Mouse (Mus musculus) hindbrain, embryonic 10.5 days (tissue): ENCODE results near the gene Uevld. TPM values are rescaled to one million over a fixed set of nuclear protein-coding genes. Genes with fewer than 3 reads are reported as not detected.

Source experiments
- DNase-seq: peaks from one replicate; pipeline ENCODE4 v3.0.0-alpha.2; 2017; ENCODE audit warnings: low spot score
- H3K27ac ChIP-seq: fragments of 300-500 bp; sonication (generic); 2 replicates; pipeline ENCODE4 v1.5.1; 2016; ENCODE audit warnings: mild to moderate bottlenecking, moderate library complexity
- H3K27me3 ChIP-seq: fragments of 300-500 bp; sonication (generic); 2 replicates; pipeline ENCODE4 v1.6.1; 2016; ENCODE audit warnings: mild to moderate bottlenecking; ENCODE audit not compliant: poor library complexity, insufficient read depth, severe bottlenecking
- H3K36me3 ChIP-seq: fragments of 300-500 bp; sonication (generic); 2 replicates; pipeline ENCODE4 v1.6.1; 2016; ENCODE audit warnings: mild to moderate bottlenecking, moderate library complexity
- H3K4me1 ChIP-seq: fragments of 300-500 bp; sonication (generic); replicated peaks from 2 replicates; pipeline ENCODE4 v1.6.1; 2016; ENCODE audit warnings: mild to moderate bottlenecking
- H3K4me3 ChIP-seq: fragments of 300-500 bp; sonication (generic); 2 replicates; pipeline ENCODE4 v1.5.1; 2016; ENCODE audit warnings: mild to moderate bottlenecking, moderate library complexity
- H3K9me3 ChIP-seq: fragments of 300-500 bp; sonication (generic); 2 replicates; pipeline ENCODE4 v1.6.1; 2016; ENCODE audit warnings: mild to moderate bottlenecking, moderate library complexity
- whole genome bisulfite sequencing: fragments of 180-500 bp; shearing (Covaris S2); methylation state at CpG from one replicate; pipeline ENCODE4 v1.1.7; 2016; 5-methylcytosine and 5-hydroxymethylcytosine counted together
- polyA plus RNA-seq: library from polyadenylated mRNA; unstranded; fragments of >200 nt; fragmentation: Nextera tagmentation; extraction: Ambion mirVana; gene quantifications from 2 replicates; pipeline ENCODE4 v1.2.1, GENCODE M21; 2016

The Uevld gene
- polyA plus RNA-seq, 1 experiment from 2014 or later, result 9.9 TPM

DNA sequence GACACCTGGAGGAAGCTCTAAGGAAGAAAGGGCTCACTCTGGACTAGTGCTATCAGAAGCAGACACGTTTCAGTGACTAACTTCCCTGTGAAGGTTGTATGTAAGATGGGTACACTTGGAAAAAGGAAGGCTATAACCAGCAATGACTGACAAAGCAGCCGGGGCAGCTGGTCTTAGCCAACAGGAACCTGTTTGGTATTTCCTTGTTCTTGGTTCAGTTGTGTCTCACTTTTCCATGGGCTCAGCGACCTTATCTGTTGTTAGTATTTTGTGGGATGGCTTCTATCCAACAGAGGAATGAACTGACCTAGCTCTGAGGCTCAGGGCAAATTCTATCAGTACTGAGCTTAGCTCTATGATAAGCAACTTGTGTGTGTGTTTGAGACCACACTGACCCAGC is 2.7 kb upstream of the Uevld start:
- no peaks in the 10 kb centered on the region for H3K9me3 ChIP-seq
- H3K27ac ChIP-seq, result no peak overlapping the region
- H3K4me1 ChIP-seq, result peaks cover 29% of the 10 kb centered on the region
- H3K27me3 ChIP-seq, result peaks cover 21% of the 10 kb centered on the region; the same call in 1 of the 2 replicates
- no peak for DNase-seq
- 74% methylated on average over 3 of the region's 3 CpGs for WGBS
- H3K4me3 ChIP-seq, result no peak overlapping the region
- H3K36me3 ChIP-seq, result no peaks in the 10 kb centered on the region

- peaks cover 21% of the 10 kb centered on the region; the same call in 1 of the 2 replicates for H3K27me3 ChIP-seq
- peak overlapping the region; percentile 85 for H3K4me3 ChIP-seq
- H3K9me3 ChIP-seq, result no peaks in the 10 kb centered on the region
- peaks cover 16% of the 10 kb centered on the region for H3K36me3 ChIP-seq
- no peak for DNase-seq
- 20% methylated on average over 9 of the region's 9 CpGs for WGBS
- H3K27ac ChIP-seq, result peak overlapping the region; percentile 92
- peaks cover 29% of the 10 kb centered on the region for H3K4me1 ChIP-seq
These were observed 526 bp upstream of the Uevld start for GRCm38 (mm10) chr7:46958853-46959252.

- H3K36me3 ChIP-seq, result peaks cover 81% of the 10 kb centered on the region
- 71% methylated on average over 4 of the region's 4 CpGs for WGBS
- peak; percentile 13 for DNase-seq
These were observed 22.5 kb downstream of the Uevld start for GRCm38 (mm10) chr7:46935847-46936246.

DNA sequence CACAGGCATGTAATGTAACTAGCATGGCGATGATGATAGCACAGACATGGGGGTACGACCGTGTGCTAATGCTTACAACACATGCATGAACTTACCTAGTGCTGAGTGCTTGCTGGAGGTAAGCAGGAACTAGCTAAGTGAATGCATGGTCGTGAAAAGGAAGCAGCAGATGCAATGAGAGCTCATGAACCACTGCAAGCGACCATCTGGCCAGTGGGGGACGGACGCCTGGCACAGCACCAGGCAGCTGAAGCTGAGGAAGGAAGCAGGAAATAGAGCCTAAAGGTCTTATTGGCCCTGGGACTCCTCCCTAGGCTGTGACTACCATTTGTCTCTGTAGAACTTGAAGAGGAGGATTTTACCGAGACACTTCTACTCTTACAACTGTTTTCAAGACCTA is 23.5 kb downstream of the Uevld start:
- WGBS, result 90% methylated on average over 8 of the region's 8 CpGs
- no peaks in the 10 kb centered on the region for H3K9me3 ChIP-seq
- H3K36me3 ChIP-seq, result peaks cover 81% of the 10 kb centered on the region
- DNase-seq, result no peak
- H3K4me1 ChIP-seq, result no peaks in the 10 kb centered on the region
- no peaks in the 10 kb centered on the region for H3K27me3 ChIP-seq
- H3K27ac ChIP-seq, result no peak overlapping the region
- H3K4me3 ChIP-seq, result no peak overlapping the region

More at GRCm38 (mm10) chr7:46935847-46936246, 22.5 kb downstream of the Uevld start:
- Histone ChIP-seq H3K4me3 (no peak overlapping the region), H3K27me3 (no peaks in the 10 kb centered on the region), H3K27ac (no peak overlapping the region), H3K4me1 (no peaks in the 10 kb centered on the region), H3K9me3 (no peaks in the 10 kb centered on the region)

- no peak for DNase-seq
- Histone ChIP-seq H3K4me3 (no peak overlapping the region), H3K4me1 (no peaks in the 10 kb centered on the region), H3K27ac (no peak overlapping the region), H3K36me3 (peaks cover 73% of the 10 kb centered on the region), H3K9me3 (no peaks in the 10 kb centered on the region), H3K27me3 (no peaks in the 10 kb centered on the region)
- 95% methylated on average over 3 of the region's 3 CpGs for WGBS
These were observed 27.0 kb downstream of the Uevld start for GRCm38 (mm10) chr7:46931370-46931769.

GRCm38 (mm10) chr7:46928291-46928690 is 30.0 kb downstream of the Uevld start:
- no peak overlapping the region for H3K27ac ChIP-seq
- H3K36me3 ChIP-seq, result peaks cover 45% of the 10 kb centered on the region
- H3K4me1 ChIP-seq, result no peaks in the 10 kb centered on the region
- H3K4me3 ChIP-seq, result no peak overlapping the region
- H3K9me3 ChIP-seq, result no peaks in the 10 kb centered on the region
- DNase-seq, result no peak
- H3K27me3 ChIP-seq, result no peaks in the 10 kb centered on the region
- WGBS, result 95% methylated on average over 5 of the region's 5 CpGs

DNA sequence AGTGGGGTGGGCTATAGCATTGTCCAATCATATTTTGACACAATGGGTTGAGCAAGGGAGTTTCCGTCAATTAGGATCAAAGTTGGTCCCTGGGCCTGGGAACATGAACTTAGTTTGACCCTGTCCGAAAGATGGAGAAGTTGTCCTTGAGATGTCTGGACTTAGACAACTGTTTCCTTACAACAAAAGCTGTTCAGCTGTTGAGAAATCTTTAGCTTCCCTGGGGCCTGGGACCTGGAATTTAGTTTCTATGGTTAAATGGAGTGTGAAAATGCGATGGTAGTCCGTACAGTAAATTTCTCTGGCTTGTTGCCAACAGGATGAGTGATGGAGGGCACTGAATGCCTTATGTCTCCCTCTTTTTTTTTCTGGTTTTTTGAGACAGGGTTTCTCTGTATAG is 36.3 kb downstream of the Uevld start:
- H3K4me3 ChIP-seq, result no peak overlapping the region
- H3K27me3 ChIP-seq, result no peaks in the 10 kb centered on the region
- 88% methylated on average over 4 of the region's 4 CpGs for WGBS
- peaks cover 22% of the 10 kb centered on the region for H3K4me1 ChIP-seq
- H3K9me3 ChIP-seq, result no peaks in the 10 kb centered on the region
- no peak overlapping the region for H3K27ac ChIP-seq
- H3K36me3 ChIP-seq, result peaks cover 14% of the 10 kb centered on the region
- no peak for DNase-seq

DNA sequence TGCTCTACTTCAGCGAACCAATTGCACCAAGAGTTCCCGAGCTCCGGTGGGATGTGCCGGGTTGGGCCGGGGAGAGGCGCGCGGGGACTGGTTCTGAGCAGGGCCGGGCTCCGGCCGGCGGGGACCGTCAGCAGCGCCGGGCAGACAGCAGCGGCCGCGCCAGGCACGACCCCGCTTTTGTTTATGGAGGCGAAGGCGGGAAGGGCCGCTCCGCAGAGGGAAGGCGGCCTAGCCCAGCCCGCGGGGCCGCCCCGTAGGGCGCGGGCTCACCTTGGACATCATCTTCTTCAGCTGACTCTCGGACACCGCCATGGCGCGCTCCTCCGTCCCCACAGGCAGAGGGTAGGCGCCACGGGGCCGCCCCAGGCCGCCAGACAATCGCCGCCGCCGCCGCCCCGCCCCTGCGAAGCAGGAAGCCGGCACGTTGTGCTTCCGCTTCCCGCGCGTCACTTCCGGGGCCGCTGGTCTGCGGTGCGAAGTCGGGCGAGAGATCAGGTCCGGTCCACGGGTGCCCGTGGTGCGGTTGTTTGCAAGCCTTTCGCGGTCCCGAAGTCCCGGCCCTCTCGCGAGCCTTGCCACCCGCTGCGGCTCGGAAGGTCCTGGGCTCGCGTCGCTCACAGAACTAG is 38.7 kb downstream of the Uevld start, which contains the start of gene Tsg101:
Gene Tsg101, minus strand, starts transcription at position 419 of the 626 bp plus-strand sequence.
- peaks cover 32% of the 10 kb centered on the region for H3K36me3 ChIP-seq
- no peaks in the 10 kb centered on the region for H3K27me3 ChIP-seq
- peaks cover 26% of the 10 kb centered on the region for H3K4me1 ChIP-seq
- H3K4me3 ChIP-seq, result peak within 1 kb of the TSS; percentile 93
- DNase-seq, result peak; percentile 94
- peak within 1 kb of the TSS; percentile 98 for H3K27ac ChIP-seq
- H3K9me3 ChIP-seq, result no peaks in the 10 kb centered on the region
- WGBS, result under 1% methylated on average over 75 of the region's 75 CpGs

DNA sequence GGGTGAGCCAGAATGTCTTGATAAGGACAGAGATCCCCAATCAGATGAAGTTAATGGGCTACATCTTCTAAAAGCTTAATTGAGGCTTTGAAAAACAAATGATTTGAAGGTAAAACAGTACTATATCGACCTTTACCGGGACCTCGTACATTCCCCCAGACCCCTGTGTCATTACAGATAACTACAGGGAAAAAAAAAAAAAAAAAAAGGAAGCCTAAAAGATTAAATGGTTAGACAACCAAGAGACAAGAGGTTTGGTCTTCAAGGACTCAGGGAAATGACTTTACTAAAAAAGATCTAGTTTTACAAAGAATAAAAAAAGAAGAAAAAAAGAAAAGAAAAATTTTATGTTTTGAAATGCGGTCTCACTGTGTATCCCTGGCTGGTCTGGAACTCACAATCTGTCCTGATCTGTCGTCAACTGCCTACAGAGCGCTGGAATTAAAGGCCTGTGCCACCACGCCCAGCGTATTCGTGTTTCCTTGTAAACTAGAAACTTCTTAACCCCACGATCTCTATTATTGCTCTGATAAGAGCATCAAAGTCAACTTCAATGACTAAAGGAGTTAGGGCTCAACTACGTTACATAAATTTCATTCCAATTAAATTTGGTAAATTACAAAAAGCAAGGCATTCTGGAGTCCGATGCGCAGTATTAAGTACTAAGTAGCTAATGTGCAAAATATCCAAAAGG is 39.5 kb downstream of the Uevld start:
- H3K4me1 ChIP-seq, result peaks cover 26% of the 10 kb centered on the region
- H3K9me3 ChIP-seq, result no peaks in the 10 kb centered on the region
- no peaks in the 10 kb centered on the region for H3K27me3 ChIP-seq
- DNase-seq, result peak; percentile 5
- peak overlapping the region; percentile 98 for H3K27ac ChIP-seq
- 22% methylated on average over 13 of the region's 13 CpGs for WGBS
- H3K4me3 ChIP-seq, result peak overlapping the region; percentile 93
- H3K36me3 ChIP-seq, result peaks cover 40% of the 10 kb centered on the region

GRCm38 (mm10) chr7:46916376-46916775 is 42.0 kb downstream of the Uevld start:
- H3K4me3 ChIP-seq, result no peak overlapping the region
- 89% methylated on average over 3 of the region's 3 CpGs for WGBS
- H3K4me1 ChIP-seq, result peaks cover 26% of the 10 kb centered on the region
- no peaks in the 10 kb centered on the region for H3K9me3 ChIP-seq
- no peak overlapping the region for H3K27ac ChIP-seq
- no peak for DNase-seq
- peaks cover 65% of the 10 kb centered on the region for H3K36me3 ChIP-seq
- H3K27me3 ChIP-seq, result no peaks in the 10 kb centered on the region

DNA sequence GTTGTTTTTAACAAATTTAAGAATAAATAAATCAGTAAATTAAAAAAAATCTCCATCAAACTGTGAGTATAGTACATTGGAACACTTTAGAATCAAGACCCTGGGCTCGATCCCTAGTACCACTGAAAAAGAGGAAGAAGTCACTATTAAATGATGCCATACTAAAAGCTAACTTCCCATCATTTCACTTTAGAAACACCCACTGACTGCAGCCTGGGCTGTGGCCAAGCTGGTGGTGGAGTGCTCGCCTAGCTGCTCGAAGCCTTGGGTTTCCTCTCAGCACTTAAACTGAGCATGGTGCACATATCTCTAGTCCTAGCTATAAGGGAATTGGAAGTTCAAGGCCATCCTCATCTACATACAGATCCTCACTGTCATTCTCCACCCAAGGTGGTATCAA is 47.1 kb downstream of the Uevld start:
- no peak overlapping the region for H3K4me3 ChIP-seq
- 96% methylated on average over 3 of the region's 3 CpGs for WGBS
- DNase-seq, result no peak
- no peaks in the 10 kb centered on the region for H3K27me3 ChIP-seq
- peaks cover 97% of the 10 kb centered on the region for H3K36me3 ChIP-seq
- no peaks in the 10 kb centered on the region for H3K4me1 ChIP-seq
- no peaks in the 10 kb centered on the region for H3K9me3 ChIP-seq
- H3K27ac ChIP-seq, result no peak overlapping the region

DNA sequence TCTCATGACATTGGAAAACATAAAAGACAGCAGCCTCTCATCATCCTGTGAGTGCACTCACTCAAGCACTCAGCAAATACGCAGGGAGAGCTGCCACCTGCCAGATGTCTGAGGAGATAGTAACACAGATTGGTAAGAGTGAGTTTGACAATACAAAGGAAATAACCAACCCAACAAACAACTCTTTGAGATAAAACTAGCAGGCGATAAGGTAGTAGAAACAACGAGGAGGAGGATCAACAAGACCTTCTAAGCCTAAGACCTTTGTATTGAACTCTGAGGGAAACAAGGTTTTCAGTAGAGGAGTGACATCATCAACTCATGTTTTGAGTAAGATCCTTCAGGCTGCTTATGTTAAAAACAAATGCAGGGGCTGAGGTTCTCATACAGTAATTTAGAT is 59.0 kb downstream of the Uevld start:
- H3K27me3 ChIP-seq, result no peaks in the 10 kb centered on the region

DNA sequence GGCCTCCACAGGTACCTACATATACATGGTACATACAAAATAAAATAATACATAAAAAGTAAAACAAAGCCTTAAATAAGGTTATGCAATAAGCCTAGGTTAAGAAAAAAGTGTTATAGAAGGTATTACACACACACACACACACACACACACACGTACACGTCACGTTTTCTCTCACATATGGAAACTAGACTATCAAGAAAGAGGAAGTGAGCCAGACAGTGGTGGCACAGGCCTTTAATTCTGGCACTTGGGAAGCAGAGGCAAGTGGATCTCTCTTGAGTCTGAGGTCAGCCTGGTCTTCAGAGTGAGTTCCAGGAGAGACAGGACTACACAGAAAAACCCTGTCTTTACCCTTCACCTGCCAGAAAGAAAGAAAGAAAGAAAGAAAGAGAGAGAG is 62.8 kb downstream of the Uevld start:
- DNase-seq, result no peak
- WGBS, result 88% methylated on average over 3 of the region's 3 CpGs
- no peaks in the 10 kb centered on the region for H3K4me1 ChIP-seq
- no peaks in the 10 kb centered on the region for H3K9me3 ChIP-seq
- no peak overlapping the region for H3K27ac ChIP-seq
- H3K36me3 ChIP-seq, result peaks cover 99% of the 10 kb centered on the region
- H3K27me3 ChIP-seq, result no peaks in the 10 kb centered on the region
- H3K4me3 ChIP-seq, result no peak overlapping the region

More for the DNA sequence above, 59.0 kb downstream of the Uevld start:
- WGBS, result 89% methylated on average over 3 of the region's 3 CpGs
- Histone ChIP-seq H3K27ac (no peak overlapping the region), H3K36me3 (peaks cover 99% of the 10 kb centered on the region), H3K4me1 (no peaks in the 10 kb centered on the region), H3K9me3 (no peaks in the 10 kb centered on the region), H3K4me3 (no peak overlapping the region)
- no peak for DNase-seq
